Mouse (Mus musculus) CH12.LX (cell line): ENCODE measurements around the gene Dck. TPM values are rescaled to one million over a fixed set of nuclear protein-coding genes. Genes with fewer than 3 reads are reported as not detected.
A peak's percentile ranks its signal among the peaks of the same experiment; 100 is the strongest.

Source experiments
- DNase-seq: peaks from one replicate; pipeline ENCODE4 v3.0.0-alpha.2; 2013; ENCODE audit errors: extremely low read depth
- H3K27ac ChIP-seq: 2 replicates; pipeline ENCODE4 v1.5.1; 2012; ENCODE audit warnings: low read depth, mild to moderate bottlenecking, control low read depth, moderate library complexity; ENCODE audit not compliant: insufficient read depth
- H3K27me3 ChIP-seq: replicated peaks from 2 replicates; pipeline ENCODE3; 2012; ENCODE audit warnings: inconsistent platforms
- H3K36me3 ChIP-seq, 2 experiments: replicated peaks in 1 of 2; 2 replicates each; pipeline versions ENCODE3 to v1.6.1; 2012; ENCODE audit warnings: inconsistent platforms in 1 of 2, low read length in 1 of 2, mild to moderate bottlenecking in 1 of 2, mixed read lengths in 1 of 2, moderate library complexity in 1 of 2; ENCODE audit not compliant: control insufficient read depth in 1 of 2, insufficient read depth in 1 of 2
- H3K4me1 ChIP-seq, 2 experiments: 2 replicates each; pipeline ENCODE4 v1.6.1; 2012; ENCODE audit warnings: inconsistent platforms in 1 of 2, moderate library complexity in 1 of 2; ENCODE audit not compliant: insufficient read depth in 2 of 2, control insufficient read depth in 1 of 2
- H3K4me2 ChIP-seq: 2 replicates; pipeline ENCODE4 v1.6.1; 2012; ENCODE audit warnings: low read depth, mild to moderate bottlenecking, control low read depth; ENCODE audit not compliant: poor library complexity, insufficient read depth, severe bottlenecking
- H3K4me3 ChIP-seq, 3 experiments: fragments of 150-350 bp in 1 of 3; sonication (generic) in 1 of 3; replicated peaks in 1 of 3; 2 replicates each; pipeline versions ENCODE3 to v1.5.1; 2011 to 2012; ENCODE audit warnings: low read depth in 2 of 3, low read length in 2 of 3, mild to moderate bottlenecking in 2 of 3, moderate library complexity in 2 of 3, control low read depth in 1 of 3, improper control_type of control experiment in 1 of 3, inconsistent platforms in 1 of 3, mixed read lengths in 1 of 3; ENCODE audit not compliant: poor library complexity in 1 of 3
- H3K79me2 ChIP-seq: replicated peaks from 2 replicates; pipeline ENCODE4 v1.6.1; 2012; ENCODE audit warnings: mild to moderate bottlenecking, moderate library complexity; ENCODE audit not compliant: control insufficient read depth, poor library complexity, insufficient read depth, severe bottlenecking; ENCODE audit errors: extremely low read depth
- H3K9ac ChIP-seq: 2 replicates; pipeline ENCODE4 v1.6.1; 2012; ENCODE audit warnings: low read depth, mild to moderate bottlenecking, control low read depth, moderate library complexity; ENCODE audit not compliant: insufficient read depth
- H3K9me3 ChIP-seq: replicated peaks from 2 replicates; pipeline ENCODE3; 2012; ENCODE audit warnings: low read length, inconsistent platforms, mixed read lengths
- BHLHE40 ChIP-seq: IDR thresholded peaks from 2 replicates; pipeline ENCODE4 v1.6.1; 2011; ENCODE audit warnings: mild to moderate bottlenecking, low read depth, low read length, improper control_type of control experiment
- CHD1 ChIP-seq: IDR thresholded peaks from 2 replicates; pipeline ENCODE4 v1.6.1; 2012; ENCODE audit warnings: low read depth, low read length, improper control_type of control experiment, inconsistent platforms
- CTCF ChIP-seq, 2 experiments: IDR thresholded peaks in 1 of 2; conservative IDR thresholded peaks in 1 of 2; 2 replicates each; pipeline ENCODE4 v1.5.1; 2011 to 2012; ENCODE audit warnings: low read depth in 2 of 2, low read length in 2 of 2, improper control_type of control experiment in 1 of 2, inconsistent platforms in 1 of 2, mild to moderate bottlenecking in 1 of 2, moderate library complexity in 1 of 2
- E2F4 ChIP-seq: IDR thresholded peaks from 2 replicates; pipeline ENCODE4 v1.6.1; 2011; ENCODE audit warnings: low read depth, low read length, improper control_type of control experiment; ENCODE audit not compliant: insufficient replicate concordance
- EP300 ChIP-seq: IDR thresholded peaks from 2 replicates; pipeline ENCODE4 v1.6.1; 2011; ENCODE audit warnings: low read length, improper control_type of control experiment
- ETS1 ChIP-seq: conservative IDR thresholded peaks from 2 replicates; pipeline ENCODE4 v1.6.1; 2012; ENCODE audit warnings: low read depth, mild to moderate bottlenecking, inconsistent platforms, low read length, improper control_type of control experiment, moderate library complexity
- JUN ChIP-seq: IDR thresholded peaks from 2 replicates; pipeline ENCODE4 v1.6.1; 2011; ENCODE audit warnings: low read depth, mild to moderate bottlenecking, low read length, improper control_type of control experiment, moderate library complexity; ENCODE audit not compliant: insufficient read depth
- JUND ChIP-seq: conservative IDR thresholded peaks from 2 replicates; pipeline ENCODE4 v1.6.1; 2011; ENCODE audit warnings: low read depth, low read length, improper control_type of control experiment
- KAT2A ChIP-seq: IDR thresholded peaks from 2 replicates; pipeline ENCODE4 v1.6.1; 2012; ENCODE audit warnings: low read length, improper control_type of control experiment, inconsistent platforms; ENCODE audit not compliant: insufficient replicate concordance
- MAZ ChIP-seq: IDR thresholded peaks from 2 replicates; pipeline ENCODE4 v1.6.1; 2012; ENCODE audit warnings: low read depth, mild to moderate bottlenecking, inconsistent platforms, low read length, improper control_type of control experiment, moderate library complexity
- NELFE ChIP-seq: IDR thresholded peaks from 2 replicates; pipeline ENCODE4 v1.6.1; 2011; ENCODE audit warnings: low read depth, low read length, improper control_type of control experiment
- NRF1 ChIP-seq: IDR thresholded peaks from 2 replicates; pipeline ENCODE4 v1.6.1; 2014; ENCODE audit warnings: low read depth, mild to moderate bottlenecking, inconsistent platforms, low read length, improper control_type of control experiment, moderate library complexity
- PAX5 ChIP-seq: IDR thresholded peaks from 2 replicates; pipeline ENCODE4 v1.6.1; 2012; ENCODE audit warnings: low read length, inconsistent platforms, mixed read lengths
- POLR2A ChIP-seq: IDR thresholded peaks from 2 replicates; pipeline ENCODE4 v1.6.1; 2011; ENCODE audit warnings: low read depth, mild to moderate bottlenecking, improper control_type of control experiment, low read length
- POLR2AphosphoS2 ChIP-seq: IDR thresholded peaks from 2 replicates; pipeline ENCODE4 v1.6.1; 2011; ENCODE audit warnings: low read depth, low read length, improper control_type of control experiment
- SIN3A ChIP-seq: IDR thresholded peaks from 2 replicates; pipeline ENCODE4 v1.6.1; 2012; ENCODE audit warnings: low read length, improper control_type of control experiment, inconsistent platforms
- SMC3 ChIP-seq: IDR thresholded peaks from 2 replicates; pipeline ENCODE4 v1.6.1; 2011; ENCODE audit warnings: low read depth, low read length, improper control_type of control experiment
- TBP ChIP-seq: conservative IDR thresholded peaks from 2 replicates; pipeline ENCODE4 v1.6.1; 2011; ENCODE audit warnings: low read depth, low read length, improper control_type of control experiment
- TCF12 ChIP-seq: IDR thresholded peaks from 2 replicates; pipeline ENCODE4 v1.6.1; 2014; ENCODE audit warnings: low read depth, mild to moderate bottlenecking, inconsistent platforms, low read length, improper control_type of control experiment
- UBTF ChIP-seq: IDR thresholded peaks from 2 replicates; pipeline ENCODE4 v1.6.1; 2012; ENCODE audit warnings: low read depth, mild to moderate bottlenecking, inconsistent platforms, low read length, improper control_type of control experiment, moderate library complexity
- ZKSCAN1 ChIP-seq: IDR thresholded peaks from 2 replicates; pipeline ENCODE4 v1.6.1; 2012; ENCODE audit warnings: low read depth, inconsistent platforms, low read length, improper control_type of control experiment, borderline replicate concordance
- ZMIZ1 ChIP-seq: IDR thresholded peaks from 2 replicates; pipeline ENCODE4 v1.6.1; 2012; ENCODE audit warnings: low read depth, mild to moderate bottlenecking, inconsistent platforms, low read length, improper control_type of control experiment
- ZNF384 ChIP-seq: IDR thresholded peaks from 2 replicates; pipeline ENCODE4 v1.6.1; 2012; ENCODE audit warnings: low read depth, low read length, improper control_type of control experiment, inconsistent platforms
- dilution Hi-C: fragments of 300-500 bp; cut with MboI; formaldehyde crosslinking; loops from 2 replicates; pipeline ENCODE4 v1.14.3; 2020; ENCODE audit warnings: low sequenced_read_pairs; ENCODE audit not compliant: extremely low pct_unique_long_range_greater_than_20kb, extremely low pct_ligation_motif_present
- in situ Hi-C: fragments of 300-500 bp; cut with MboI; formaldehyde crosslinking; loops from 3 replicates; pipeline ENCODE4 v1.14.3; 2019; ENCODE audit warnings: low sequenced_read_pairs, low pct_ligation_motif_present, low pct_unique_long_range_greater_than_20kb, mixed read lengths
- polyA plus RNA-seq: library from polyadenylated mRNA; unstranded; fragments of >175 nt; gene quantifications from 2 replicates; pipeline ENCODE4 v1.2.1, GENCODE M21; 2012; ENCODE audit warnings: low read depth; ENCODE audit not compliant: insufficient read length
- total RNA-seq, 2 experiments: library from RNA; depleted of rRNA; stranded (reverse); fragments of 300-350 nt in 1 of 2; fragments of >200 nt in 1 of 2; gene quantifications; 2 replicates each; pipeline ENCODE4 v1.2.3; 2012 to 2014

Dck gene
- total and polyA plus RNA-seq, 3 experiments: 13.7 to 33.9 (median 25.5) TPM

- H3K27ac ChIP-seq: no peak overlapping the region
- TF ChIP-seq JUN: no peak
- TF ChIP-seq EP300: peak; percentile 44; the same call in 1 of the 2 replicates
- no peak for TF ChIP-seq CTCF (conservative IDR thresholded peaks at IDR 0.05 in 1 of 2, IDR thresholded peaks at IDR 0.05 in 1 of 2; ENCODE audit: low read depth in 2 of 2, low read length in 2 of 2)
- TF ChIP-seq SMC3: no peak
- TF ChIP-seq JUND: no peak
- TF ChIP-seq, all 38 proteins: peak for 1
- Histone ChIP-seq H3K9ac (peak overlapping the region; percentile 75; the same call in 1 of the 2 replicates), H3K79me2 (no peaks in the 10 kb centered on the region; the same call in 1 of the 2 replicates), H3K4me1 (peaks cover 2 to 27% of the 10 kb centered on the region in 2 experiments; a peak in 3 of 4 replicates), H3K9me3 (no peaks in the 10 kb centered on the region), H3K27me3 (no peaks in the 10 kb centered on the region), H3K36me3 (peaks cover 6 to 24% of the 10 kb centered on the region in 2 experiments), H3K4me2 (peak overlapping the region; percentile 79), H3K4me3 (peak overlapping the region; percentile 22 to 91 (median 81))
- in situ Hi-C loops (no loop called here), dilution Hi-C loops (no loop called here)
- DNase-seq: peak; percentile 30
Observed at GRCm38 (mm10) chr5:88766121-88766520, 1.3 kb downstream of the Dck start.

GRCm38 (mm10) chr5:88766863-88767262, 2.1 kb downstream of the Dck start:
- H3K4me1 ChIP-seq: peaks cover 2 to 27% of the 10 kb centered on the region in 2 experiments; a peak in 3 of 4 replicates
- no peak for DNase-seq
- in situ Hi-C loops: no loop called here

GRCm38 (mm10) chr5:88768201-88768600, 3.4 kb downstream of the Dck start:
- H3K4me2 ChIP-seq: no peak overlapping the region
- peaks cover 2 to 27% of the 10 kb centered on the region in 2 experiments; a peak in 3 of 4 replicates for H3K4me1 ChIP-seq
- in situ Hi-C loops: no loop called here
- H3K27ac ChIP-seq: no peak overlapping the region
- no peaks in the 10 kb centered on the region; the same call in 1 of the 2 replicates for H3K79me2 ChIP-seq
- TF ChIP-seq NRF1 (no peak), MAZ (no peak), NELFE (no peak), KAT2A (no peak), E2F4 (no peak), PAX5 (no peak), TBP (no peak), ZKSCAN1 (no peak), TCF12 (no peak), ETS1 (no peak), SIN3A (no peak), CHD1 (no peak), CTCF (conservative IDR thresholded peaks at IDR 0.05 in 1 of 2, IDR thresholded peaks at IDR 0.05 in 1 of 2; ENCODE audit: low read depth in 2 of 2, low read length in 2 of 2) (no peak), ZNF384 (no peak), ZMIZ1 (no peak), JUN (no peak), BHLHE40 (no peak), POLR2AphosphoS2 (no peak)
- peaks cover 17 to 36% of the 10 kb centered on the region in 2 experiments for H3K36me3 ChIP-seq
- H3K4me3 ChIP-seq: no peak overlapping the region
- no peaks in the 10 kb centered on the region for H3K9me3 ChIP-seq
- DNase-seq: no peak
- H3K27me3 ChIP-seq: no peaks in the 10 kb centered on the region
- H3K9ac ChIP-seq: no peak overlapping the region
- dilution Hi-C loops: no loop called here

More at GRCm38 (mm10) chr5:88766863-88767262, 2.1 kb downstream of the Dck start:
- no peaks in the 10 kb centered on the region; the same call in 1 of the 2 replicates for H3K79me2 ChIP-seq
- no peaks in the 10 kb centered on the region for H3K27me3 ChIP-seq
- peak overlapping the region; percentile 79 for H3K4me2 ChIP-seq
- H3K36me3 ChIP-seq: peaks cover 10 to 30% of the 10 kb centered on the region in 2 experiments
- dilution Hi-C loops: no loop called here
- peak overlapping the region; percentile 75; the same call in 1 of the 2 replicates for H3K9ac ChIP-seq
- no peak overlapping the region for H3K4me3 ChIP-seq
- H3K9me3 ChIP-seq: no peaks in the 10 kb centered on the region
- H3K27ac ChIP-seq: no peak overlapping the region
- TF ChIP-seq JUN: no peak
- no peak for TF ChIP-seq KAT2A
- TF ChIP-seq POLR2A: no peak
- TF ChIP-seq SMC3: no peak
- no peak for TF ChIP-seq UBTF
- TF ChIP-seq MAZ: no peak
- no peak for TF ChIP-seq SIN3A
